Mouse (Mus musculus): ENCODE data around the gene Gm45062.

Gm45062 gene

DNA sequence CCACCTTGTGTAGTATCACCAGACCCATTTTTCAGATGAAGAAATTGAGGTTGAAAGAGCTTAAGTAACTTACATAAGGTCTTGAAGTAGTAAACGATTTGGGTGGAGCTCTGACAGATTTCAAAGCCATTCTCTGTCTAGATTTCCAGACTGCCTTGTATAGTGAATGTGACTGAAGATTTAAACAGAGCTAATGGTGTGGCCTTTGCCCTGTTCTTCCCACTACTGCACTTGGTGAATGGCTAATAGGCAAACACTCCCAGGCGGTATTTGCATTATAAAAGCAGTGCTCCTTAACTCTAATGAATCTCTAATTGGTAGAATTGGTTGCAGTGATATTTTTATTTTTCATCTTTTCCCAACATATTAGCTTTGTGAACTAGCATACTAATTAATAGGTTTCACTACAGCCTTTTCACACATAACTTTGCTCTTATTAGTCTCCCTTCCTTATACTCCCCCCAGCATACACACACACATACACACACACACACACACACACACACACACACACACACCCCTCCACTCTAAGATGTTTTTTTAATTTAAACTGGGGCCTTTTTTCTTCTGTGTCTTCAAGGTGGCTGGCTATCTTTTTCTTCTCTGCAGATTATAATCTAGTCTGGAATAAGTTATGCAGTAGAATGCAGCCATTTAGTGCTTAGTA, 109.1 kb downstream of the Gm45062 start:
- DNase-seq (ENCODE audit: low spot score): no peak

DNA sequence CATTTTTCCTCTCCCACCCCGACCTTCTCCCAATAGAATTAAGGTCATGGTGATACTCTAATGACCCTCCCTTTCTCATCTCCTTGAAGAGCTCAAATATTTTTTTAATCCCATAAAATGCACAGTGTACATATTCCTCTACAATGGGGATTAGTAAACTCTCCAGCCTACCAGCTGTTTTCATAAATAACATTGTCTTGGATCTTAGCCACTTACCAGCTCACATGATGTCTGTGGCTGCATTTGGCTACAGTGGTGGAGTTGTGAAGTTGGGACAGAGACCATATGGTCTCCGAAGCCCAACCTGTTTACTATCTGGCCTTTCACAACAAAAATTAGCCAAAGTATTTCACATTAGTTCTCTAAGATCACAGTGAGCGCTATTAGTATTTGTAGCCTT, 111.4 kb downstream of the Gm45062 start:
- DNase-seq (ENCODE audit: low spot score): no peak

DNA sequence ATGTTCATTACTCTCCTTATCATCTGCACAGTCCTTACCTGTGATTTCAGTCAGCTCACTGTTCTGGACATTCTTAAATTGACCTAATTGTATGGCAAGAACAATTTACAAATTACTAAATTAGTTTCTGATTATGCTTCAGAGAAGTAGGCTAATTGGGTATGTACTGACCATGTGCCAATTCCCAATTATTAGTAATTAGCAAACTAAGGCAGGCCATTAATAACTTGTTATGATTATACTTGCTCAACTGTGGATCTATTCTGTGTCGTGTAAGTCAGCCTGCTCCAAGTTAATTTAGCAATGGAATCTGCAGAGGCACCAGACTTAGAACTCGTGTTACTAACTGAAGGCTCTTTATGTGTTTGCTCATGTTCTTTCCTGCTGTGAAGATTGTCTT, 113.8 kb downstream of the Gm45062 start:
- DNase-seq (ENCODE audit: low spot score): no peak

DNA sequence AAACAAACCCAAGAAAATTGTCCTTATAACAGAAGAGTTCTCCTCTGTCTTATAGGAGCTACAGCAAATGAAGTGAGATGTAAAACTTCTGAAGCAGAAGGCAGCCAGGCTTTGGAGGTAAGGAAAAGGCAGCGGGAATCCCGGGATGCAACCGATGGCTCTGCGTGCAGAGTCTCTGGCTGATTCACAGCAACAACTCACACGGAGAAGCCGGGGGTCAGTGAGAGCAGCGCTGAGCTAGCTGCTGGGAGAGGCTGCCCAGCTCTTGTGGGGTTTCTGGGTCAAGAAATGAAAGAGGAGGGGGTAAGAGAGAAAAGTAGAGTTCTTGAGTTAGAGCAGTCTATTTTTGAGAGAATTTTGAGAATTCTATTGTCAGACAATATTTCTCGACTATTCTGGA, 114.6 kb downstream of the Gm45062 start:
- no peak for DNase-seq (ENCODE audit: low spot score)

DNA sequence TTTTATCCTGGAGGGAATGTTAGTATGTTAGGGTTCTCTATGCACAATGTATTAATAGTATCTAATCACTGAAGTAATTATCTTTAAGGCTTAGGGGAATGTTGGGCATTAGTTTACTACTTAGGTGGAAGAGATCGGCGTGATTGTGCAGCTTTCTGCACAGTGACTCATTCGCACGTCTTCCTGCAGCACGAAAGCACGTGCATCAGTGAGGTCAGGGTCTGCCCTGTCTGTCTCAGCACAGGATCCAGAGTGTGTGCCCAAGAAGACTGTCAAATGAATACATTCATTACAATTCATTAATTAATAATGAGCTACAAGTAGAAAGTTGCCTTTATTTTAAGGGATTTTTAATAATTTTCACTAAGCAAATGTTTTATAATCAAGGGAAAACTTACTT, 115.0 kb downstream of the Gm45062 start:
- DNase-seq (ENCODE audit: low spot score): no peak

DNA sequence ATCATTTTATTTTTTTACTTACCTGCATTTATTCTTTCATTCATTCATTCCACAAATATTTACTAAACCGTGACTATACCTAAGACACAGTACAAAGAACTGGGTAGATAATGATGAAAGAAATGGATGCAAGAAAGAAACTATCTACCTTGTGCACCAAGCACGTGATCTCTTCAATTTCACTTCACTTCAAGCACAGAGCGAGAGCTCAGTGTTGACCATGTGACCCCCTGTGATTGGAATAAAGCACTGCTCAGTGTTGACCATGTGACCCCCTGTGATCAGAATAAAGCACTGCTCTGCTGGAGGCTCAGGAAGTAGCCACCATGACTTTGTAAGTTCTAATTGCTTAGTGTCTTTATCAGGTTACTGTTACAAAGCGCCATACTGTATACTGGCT, 115.5 kb downstream of the Gm45062 start:
- DNase-seq (ENCODE audit: low spot score): no peak

DNA sequence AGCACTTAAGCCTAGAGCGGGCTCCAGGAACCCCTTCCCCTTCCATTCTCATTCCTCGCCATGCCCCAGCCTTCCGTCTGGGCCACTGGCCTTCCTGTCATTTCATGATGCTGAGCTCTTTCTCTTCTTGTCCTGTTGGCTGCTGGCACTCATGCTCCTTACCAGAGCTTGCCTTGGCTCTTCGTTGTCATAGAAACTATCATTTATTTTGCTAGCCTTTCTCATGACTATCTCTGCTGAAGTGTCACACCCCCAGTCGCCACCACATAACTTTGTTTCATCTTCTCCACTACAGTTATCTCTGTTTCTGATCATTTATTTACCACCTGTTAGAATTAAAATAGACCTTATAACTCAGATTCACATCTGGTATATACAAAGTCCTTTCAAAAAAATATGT, 117.1 kb downstream of the Gm45062 start:
- no peak for DNase-seq (ENCODE audit: low spot score)

DNA sequence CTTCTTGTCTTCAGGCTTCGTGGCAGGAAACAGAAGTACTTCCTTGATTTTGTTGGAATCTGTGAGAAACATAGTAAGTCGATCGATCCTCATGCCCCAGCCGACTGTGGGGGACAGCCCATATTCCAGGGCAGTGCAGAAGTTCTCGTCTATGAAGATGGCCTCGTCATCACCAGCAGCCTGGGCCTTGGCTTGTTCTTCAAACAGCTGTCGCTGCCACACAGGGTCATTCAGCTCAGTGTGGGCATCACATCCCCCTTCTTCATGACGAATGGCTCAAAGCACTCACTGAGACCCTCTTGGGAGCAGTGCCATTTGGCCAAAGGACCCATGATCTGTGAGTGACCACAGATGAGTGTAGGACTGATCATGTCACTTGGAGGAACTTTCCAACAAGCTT, 118.4 kb downstream of the Gm45062 start:
- no peak for DNase-seq (ENCODE audit: low spot score)

DNA sequence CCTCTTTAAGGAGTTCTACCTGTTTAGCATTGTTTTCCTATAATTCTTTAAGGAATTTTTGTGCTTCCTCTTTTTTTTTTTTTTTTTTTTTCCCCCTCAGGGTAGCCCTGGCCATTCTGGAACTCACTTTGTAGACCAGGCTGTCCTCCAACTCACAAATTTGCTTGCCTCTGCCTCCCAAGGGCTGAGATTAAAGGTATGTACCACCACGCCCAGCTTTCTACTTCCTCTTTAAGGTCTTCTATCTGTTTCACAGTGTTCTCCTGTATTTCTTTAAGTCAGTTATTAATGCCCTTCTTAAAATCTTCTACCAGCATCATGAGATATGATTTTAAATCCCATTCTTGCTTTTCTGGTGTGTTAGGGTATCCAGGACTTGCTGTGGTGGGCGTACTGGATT, 130.1 kb downstream of the Gm45062 start:
- DNase-seq (ENCODE audit: low spot score): no peak

DNA sequence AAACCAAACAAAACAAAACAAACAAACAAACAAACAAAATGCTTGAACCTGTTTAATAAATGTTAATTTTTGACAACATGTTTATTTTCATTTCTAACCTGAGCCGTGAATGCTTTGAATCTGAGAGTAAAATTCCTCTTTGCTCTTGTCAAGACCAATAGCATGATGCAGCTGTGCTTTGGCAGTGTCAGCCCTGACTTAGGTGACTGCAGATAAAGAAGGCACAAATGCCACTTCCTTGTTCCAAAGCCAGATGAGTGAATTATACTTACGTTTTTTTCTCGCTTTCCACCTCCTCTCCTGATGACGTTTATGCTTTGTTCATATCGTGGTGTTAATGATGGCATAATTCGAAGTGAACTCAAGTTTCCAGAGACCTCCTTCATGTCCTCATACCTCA, 131.0 kb downstream of the Gm45062 start:
- DNase-seq (ENCODE audit: low spot score): no peak

DNA sequence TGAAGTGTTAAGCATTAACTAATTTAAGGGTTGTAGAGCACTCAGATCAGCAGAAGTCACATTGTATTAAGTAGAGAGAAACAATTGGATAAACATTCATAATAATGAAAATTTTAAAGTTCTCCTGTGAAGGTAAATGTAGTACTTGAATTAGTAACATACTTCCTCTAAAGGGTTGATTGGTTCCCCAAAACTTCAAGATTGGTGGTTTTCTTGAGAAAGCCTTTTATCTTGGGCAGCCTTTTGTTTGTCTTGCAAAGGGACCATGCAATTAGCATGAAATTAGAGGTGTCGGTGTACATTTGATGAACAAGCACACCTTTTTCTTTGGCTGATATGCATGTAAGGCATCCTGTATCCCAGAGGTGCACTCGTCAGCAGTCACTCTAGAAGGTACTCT, 131.7 kb downstream of the Gm45062 start:
- DNase-seq (ENCODE audit: low spot score): no peak

DNA sequence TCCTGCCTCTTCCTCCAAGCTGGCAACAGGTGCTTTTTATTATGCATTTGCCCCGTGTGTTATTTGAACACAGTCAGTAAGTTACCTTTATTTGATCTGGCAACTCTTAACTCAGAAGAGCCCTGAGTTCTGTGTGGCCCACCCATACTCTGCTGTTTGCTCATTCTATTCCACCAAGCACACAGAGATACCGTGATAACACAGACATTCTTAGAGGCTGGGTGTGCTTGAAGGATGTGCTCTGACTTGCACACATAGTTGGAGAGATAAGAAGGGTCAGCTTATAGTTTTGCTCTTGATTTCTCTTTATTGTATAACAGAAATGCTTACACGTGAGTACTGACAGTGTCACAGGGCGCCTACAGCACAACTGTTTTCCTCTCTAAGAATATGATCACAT, 133.8 kb downstream of the Gm45062 start:
- DNase-seq (ENCODE audit: low spot score): no peak

DNA sequence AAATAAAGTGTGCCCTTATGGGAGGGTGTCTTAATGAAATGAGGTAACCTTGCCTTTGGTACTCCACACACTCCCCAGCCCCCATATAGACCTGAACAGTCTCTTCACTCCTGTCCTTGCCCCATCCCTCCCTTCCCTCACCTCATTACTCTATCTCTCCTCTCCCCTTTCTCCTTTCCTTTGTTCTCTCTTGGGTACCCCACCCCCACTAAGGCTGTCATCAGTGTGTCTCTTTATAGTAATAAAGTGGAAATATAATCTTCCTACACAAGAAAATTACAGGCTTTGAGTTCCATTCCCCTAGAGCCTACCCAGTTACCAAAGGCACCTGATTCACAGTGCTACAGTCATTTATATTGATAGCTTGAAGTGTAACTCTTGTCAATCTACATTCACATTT, 134.8 kb downstream of the Gm45062 start:
- DNase-seq (ENCODE audit: low spot score): no peak

DNA sequence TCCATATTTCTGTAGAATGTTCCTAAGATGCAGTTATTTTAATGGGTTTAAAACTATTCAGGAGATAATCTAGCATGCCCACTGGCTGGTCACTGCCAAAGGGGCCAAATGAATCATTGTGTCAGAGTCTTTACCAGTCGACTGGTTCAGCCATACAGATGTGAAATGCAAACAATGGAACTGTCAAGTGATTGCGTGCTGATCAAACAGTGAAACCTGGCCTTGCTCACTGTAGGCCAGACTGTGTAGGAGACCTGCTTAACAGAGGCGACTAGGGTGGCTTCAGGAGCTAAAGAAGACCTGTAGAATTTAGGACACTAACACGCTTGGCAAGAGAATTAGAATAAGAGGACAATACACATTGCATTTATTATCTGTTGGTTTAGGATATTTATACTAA, 135.8 kb downstream of the Gm45062 start:
- no peak for DNase-seq (ENCODE audit: low spot score)

DNA sequence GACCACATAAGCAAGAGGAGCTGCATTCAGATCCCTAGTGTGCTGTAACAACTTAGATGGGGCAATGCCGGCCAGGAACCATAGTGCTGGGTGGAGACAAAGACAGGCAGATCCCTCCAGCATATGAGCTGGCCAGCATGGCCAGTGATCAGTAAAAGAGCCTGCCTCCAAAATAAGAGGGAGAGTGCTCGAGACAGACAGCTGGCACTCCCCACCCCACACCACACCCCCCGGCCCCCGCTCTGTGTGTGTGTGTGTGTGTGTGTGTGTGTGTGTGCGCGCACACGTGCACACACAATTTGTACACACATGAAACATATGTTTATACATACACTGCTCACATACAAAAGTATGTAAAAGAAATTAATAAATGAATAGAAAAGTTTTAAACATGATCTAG, 138.0 kb downstream of the Gm45062 start:
- DNase-seq (ENCODE audit: low spot score): no peak

DNA sequence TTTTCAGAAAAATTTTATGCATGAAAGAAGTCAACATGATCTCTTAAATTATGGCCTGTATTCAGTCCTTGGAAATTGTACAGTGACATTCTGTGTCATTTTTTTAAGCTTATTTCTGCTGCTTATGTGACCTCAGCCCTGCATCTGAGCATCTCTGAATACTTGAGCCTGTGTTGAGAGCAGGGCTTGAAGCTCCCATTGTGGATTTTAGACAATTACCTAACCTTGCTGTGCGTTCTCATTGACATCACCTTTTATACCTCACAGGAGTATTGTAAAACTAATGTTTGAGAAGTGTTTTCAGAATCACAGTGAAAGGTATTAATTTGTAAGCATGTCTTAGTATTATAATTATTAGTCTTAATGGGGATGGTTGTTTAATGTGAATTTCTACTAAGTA, 140.5 kb downstream of the Gm45062 start:
- DNase-seq (ENCODE audit: low spot score): no peak

DNA sequence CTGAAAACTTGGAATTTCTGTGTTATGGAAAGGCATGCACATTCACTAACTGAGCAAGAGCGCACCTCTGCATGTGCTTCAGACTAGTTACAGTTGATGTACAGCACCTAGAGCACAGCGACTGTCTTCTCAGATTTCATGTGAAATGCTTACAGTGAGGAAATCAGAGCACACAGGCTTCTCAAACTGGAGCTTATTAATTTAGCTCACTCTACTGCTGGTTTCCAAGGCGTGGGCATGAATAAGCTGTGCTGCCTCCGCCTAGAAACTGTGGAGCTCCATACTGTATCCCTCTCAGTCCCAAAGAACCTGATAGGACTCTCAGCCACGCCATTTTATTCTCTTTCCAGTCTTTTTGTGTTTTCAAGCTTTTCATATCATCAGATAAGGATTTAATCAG, 143.9 kb downstream of the Gm45062 start:
- DNase-seq (ENCODE audit: low spot score): no peak

DNA sequence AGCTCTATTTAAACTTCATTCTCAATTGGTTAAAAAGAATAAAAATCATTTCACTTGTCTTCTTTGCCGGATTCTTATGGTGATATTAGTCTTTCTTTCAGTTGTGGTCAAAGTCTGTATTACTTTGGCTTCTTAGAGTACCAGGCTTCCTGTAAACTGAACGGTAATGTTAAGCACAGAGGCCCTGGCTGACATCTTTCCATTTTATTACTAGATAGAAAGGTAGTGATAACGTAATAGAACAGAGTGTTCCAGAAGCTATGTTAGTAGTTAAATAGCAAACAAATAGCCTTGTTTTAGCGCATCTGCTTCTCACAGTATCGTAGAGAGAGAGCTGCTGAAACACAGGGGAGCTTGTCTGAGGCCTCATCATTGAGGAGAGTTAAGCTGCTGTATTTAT, 146.6 kb downstream of the Gm45062 start:
- no peak for DNase-seq (ENCODE audit: low spot score)

DNA sequence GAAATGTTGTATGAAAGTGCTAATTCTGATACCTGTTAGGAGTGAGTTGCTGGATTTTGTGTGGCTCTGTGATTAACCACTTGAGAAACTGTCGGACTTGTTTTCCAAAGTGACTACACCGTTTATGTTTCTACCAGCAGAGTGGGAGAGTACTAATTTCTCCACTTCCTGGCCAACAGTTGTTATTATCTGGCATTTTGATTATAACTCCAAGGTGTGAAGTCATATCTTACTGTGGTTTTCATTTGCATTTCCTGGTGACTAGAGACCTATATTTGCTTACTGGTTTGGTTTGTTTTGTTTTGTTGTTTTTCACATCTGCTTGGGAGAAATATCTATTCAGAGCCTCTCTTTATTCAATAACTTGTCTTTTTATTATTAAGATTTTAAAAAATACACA, 149.1 kb downstream of the Gm45062 start:
- DNase-seq (ENCODE audit: low spot score): no peak

DNA sequence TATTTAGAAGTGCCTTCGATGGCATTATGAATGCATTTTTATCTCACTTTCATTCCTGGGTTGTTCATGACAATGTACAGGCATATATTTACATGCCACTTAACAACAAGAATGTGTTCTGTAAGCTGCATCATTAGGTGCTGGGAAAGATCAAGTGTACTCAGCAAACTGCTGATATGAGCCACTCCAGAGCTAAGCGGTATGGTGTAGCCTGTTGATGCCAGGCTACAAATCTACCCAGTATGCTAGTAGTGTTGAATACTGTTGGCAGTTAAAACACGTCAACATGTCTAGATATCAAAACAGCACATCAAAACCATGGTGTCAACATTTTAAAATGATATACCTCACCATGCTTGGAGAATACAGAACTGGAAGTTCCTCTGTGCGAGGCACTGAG, 150.6 kb downstream of the Gm45062 start:
- no peak for DNase-seq (ENCODE audit: low spot score)

DNA sequence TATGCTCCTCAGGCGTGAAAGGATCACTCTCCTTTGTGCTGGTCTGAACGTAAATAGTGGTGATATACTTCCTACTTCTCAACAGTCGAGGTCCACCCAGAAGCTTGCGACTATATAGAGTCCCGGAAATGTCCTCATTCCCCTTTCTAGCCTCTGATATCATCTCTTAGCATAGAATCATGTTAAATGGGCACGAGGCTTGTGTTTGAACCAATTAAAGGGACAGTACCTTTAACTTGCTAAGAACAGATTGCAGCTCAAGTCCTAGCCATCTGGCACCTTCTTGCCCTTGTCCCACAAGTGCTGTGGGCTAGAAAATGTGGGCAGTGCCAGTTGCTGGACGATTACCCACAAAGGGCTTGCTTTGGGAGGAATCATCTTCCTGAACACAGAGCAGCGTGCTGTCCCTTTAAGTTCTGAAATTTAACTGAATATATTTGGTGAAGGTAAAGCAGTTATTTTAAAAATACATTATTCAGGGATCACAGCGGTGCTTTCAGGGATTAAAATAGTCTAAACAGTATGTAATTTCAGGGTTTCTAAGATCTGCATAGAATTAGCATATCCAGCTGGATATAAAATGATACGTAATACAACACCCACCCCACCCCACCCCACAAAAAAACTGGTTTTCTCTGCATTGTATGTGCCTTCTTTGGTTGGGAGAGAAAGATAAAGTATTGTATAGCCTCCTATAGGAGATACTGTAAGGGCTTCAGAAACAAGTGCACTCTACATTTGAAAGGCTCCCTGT, 153.8 kb downstream of the Gm45062 start:
- DNase-seq (ENCODE audit: low spot score): no peak

DNA sequence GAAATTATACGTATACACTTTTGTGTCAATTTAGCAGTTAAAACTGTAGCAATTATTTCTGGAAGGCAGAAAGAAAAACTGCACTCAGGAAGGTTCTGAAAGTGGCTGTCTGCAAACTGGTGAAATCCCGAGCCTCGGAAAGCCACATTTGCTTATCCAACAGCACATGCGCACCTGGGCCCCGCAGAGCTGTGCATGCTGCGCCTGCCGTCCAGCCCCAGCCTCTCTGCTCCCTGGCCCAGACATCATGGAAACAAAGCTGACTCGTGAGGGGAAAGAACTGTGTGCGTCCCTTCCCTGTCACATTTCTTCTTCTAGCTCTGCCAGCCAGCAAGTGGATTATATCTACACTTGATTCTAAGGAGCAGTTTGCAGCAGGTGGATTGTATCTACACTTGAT, 154.8 kb downstream of the Gm45062 start:
- no peak for DNase-seq (ENCODE audit: low spot score)

DNA sequence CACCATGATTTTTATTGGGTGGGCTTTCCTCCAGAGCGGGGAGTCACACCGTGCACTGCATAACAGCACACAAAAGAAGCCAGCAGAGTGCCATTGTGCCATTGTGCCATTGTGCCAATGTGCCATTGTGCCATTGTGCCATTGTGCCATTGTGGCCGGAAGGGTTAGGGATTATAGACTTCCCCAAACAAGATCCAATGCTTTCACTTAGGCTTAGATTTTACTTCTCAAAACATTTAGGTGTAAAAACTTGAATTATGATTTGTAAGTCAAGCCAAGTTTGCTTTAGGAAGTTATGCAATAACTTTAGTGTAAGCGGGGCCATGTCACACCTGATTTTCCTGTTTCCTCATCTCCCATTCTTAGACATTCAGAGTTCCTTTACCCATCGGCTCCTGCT, 156.6 kb downstream of the Gm45062 start:
- DNase-seq (ENCODE audit: low spot score): no peak

All from left cerebral cortex, adult 11 months (tissue).